Mouse (Mus musculus): ENCODE results near the gene Vwce. TPM values are rescaled to one million over a fixed set of nuclear protein-coding genes. Genes with fewer than 3 reads are reported as not detected.

Gene Vwce
- total RNA-seq, 1 experiment from 2014 or later: 0.43 TPM

DNA sequence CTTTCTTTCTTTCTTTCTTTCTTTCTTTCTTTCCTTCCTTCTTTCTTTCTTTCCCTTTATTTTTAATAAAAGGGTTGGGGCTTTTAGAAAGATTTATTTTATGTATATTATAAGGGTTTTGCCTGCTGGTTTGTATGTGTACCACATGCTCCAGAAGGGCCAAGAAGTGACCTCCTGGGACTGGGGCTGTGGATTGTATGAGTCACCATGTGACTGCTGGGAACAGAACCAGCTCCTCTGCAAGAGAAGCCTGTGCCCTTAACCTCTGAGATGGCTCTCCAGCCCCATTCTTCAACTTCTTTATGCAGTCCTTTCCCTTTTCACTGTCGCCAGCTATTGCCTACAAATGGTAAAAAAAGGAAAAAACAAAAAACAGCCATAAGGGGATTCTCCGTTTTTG lies 11.6 kb downstream of the Vwce start:
- DNase-seq: peak; percentile 29

DNA sequence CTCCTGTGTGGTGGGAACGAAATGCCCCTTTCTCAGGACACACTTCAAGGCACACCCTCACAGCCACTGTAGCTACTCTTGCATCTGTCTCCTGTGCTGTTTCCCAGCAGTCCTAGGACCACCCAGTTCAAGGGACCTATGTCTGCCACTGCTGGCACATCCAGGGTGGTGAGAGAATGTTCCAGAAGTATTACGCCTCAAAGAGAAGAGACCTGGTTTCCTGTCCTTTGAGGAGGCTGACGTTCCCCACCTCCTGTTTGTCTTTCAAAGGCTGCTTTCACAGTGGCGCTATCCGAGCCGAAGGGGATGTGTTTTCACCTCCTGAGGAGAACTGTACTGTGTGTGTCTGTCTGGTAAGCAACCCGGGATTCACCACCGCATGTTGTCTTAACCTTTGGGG lies 14.1 kb downstream of the Vwce start:
- DNase-seq: no peak

DNA sequence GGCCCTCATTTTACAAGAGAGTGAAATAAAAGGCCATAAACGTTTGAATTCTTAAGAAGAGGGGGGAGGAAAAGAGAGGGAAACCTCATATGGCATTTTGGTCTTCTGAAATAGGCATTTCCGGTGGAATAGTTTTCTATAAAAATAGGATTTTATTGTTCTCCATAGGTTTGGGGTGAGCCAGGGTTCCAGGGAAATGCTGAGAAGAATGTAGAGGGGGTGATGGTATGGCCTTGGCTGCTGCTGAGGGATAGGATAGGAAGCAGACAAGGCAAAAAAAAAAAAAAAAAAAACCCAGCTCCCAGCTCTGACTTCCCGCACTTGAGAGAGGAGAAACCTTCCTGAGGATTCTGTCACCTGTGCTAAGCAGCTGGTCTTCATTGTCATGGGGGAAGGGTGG lies 22.0 kb downstream of the Vwce start:
- DNase-seq: no peak

DNA sequence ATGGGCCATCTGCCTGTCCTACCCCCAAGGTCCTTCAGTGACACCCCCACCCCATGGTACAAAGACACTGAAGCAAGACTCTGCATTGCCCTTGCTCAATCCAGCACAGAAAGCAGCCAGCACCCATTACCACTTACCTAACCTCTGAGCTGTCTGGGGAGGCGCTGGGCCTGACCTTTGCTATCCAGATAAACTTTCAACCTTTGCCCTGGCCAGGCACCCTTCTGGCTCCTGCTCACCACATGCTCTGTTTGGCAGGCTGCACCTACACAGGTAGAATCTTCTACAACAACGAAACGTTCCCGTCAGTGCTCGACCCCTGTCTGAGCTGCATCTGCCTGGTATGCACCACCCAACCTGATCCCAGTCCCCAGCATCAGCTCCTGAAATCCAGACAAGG lies 23.7 kb downstream of the Vwce start:
- no peak for DNase-seq

GRCm38 (mm10) chr19:10658406-10658805 lies 24.4 kb downstream of the Vwce start:
- no peak for DNase-seq

DNA sequence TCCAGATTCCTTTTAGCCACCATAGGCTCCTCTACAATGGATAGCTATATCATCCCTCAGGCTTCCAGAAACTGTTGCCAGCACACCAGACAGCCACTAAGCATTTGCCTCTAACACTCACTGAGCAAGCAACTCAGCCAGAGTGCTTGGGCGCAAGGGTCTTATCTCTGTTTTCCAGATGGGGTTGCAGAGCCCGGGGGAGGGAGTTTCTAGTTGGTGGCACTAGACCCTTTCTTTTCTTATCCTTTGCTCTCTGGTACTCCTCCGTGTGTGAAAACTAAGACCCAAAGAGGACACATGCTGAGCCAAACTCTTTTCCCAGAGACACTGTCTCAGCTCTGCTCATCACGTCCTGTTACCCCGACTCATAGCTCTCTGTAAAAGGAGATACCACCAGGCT lies 27.4 kb downstream of the Vwce start:
- no peak for DNase-seq

DNA sequence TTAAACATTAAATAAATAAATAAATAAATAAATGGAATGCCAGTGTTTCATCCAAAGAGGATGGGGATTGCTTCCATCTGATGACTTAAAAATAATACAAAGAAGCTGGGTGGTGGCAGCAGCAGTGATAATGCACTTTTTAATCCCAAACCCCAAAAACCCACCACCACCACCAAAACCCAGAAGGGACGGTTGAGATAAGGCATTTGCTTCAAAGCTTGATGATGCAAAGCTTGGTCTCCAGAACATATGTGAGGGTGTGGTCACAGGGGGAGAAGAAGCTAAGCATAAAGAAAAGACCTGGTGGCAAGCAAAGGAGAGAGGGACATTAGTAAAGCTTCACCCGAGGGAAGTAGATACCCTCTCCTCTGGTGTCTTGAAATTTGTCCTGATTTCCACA lies 27.9 kb downstream of the Vwce start:
- no peak for DNase-seq

DNA sequence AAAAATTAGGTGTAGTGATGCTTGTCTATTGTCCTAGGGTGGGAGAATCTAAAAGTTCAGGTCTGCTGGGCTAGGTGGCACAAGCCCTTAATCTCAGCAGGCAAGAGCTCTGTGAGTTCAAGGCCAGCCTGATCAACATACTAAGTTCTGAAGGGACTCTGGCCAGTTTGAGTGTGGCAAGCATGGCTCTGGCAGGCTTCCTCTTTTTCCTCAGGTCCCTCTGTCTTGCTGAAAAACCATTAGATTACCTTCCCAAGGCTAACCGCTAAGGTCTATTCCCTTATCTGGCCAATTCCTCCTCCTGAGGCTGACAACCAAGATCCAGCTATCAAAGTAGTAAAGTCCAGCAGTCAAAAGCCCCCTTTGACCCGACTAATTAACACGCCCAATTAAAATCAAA lies 28.7 kb downstream of the Vwce start:
- no peak for DNase-seq

DNA sequence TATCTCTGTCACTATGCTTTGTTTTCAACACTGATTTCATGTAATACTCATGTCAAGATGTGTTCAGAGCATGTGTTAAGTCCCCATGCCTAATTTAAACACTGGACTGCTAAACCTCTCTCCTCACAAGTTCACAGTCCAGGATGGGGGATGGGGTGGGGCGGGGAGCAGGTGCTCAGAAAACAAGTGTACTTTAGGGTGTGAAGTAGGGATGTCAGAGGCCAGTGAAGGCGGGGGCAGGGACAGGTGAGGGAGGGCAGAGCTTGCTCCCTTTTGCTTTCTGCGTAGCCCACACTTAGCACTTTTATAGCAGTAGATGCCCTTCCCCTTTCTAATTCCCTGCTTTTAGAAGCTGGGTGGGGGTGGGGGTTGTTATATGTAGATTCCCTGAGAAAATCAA lies 31.1 kb downstream of the Vwce start:
- no peak for DNase-seq

- DNase-seq: peak; percentile 66
Observed at GRCm38 (mm10) chr19:10665499-10665898, 31.5 kb downstream of the Vwce start.

DNA sequence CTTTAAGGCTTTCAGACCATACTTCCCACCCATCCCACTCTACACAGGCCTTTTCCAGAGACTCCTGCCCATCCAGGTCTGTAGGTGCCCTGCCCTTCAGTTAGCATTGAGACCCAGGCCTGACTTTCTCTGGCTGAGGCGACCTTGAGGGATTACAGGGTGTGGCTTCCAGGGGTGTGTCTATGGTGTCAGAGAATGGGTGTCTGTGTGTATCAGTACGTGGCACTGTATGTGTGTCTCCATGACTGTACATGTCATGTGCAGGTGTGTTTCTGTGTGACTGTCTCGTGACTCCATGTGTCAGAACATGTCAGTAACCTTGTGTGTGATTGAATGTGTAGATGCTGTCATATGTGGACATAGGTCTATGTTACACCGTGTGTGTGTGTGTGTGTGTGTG lies 37.3 kb downstream of the Vwce start:
- DNase-seq: no peak

GRCm38 (mm10) chr19:10671854-10672417 lies 37.9 kb downstream of the Vwce start:
- DNase-seq: no peak

DNA sequence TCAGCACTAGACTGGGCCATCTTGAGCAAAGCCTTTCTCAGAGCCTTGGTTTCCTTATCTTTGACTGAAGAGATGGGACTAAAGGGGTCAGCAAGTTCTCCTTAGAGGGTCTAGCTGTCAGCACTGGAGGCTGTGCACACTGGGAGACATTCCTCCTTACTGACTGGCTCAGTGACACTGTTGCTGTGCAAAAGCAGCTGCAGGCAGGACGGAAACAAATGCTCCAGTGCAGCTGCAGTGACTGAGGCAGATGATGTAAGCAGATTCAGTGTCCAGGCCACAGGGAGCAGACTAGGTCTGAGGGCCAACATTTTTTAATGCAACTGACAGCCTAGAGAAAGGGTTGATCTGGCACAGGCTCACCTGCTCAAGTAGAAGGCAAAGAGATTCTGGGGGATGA lies 39.3 kb downstream of the Vwce start:
- DNase-seq: no peak

- DNase-seq: no peak
Observed at GRCm38 (mm10) chr19:10676656-10677055, 42.6 kb downstream of the Vwce start.

DNA sequence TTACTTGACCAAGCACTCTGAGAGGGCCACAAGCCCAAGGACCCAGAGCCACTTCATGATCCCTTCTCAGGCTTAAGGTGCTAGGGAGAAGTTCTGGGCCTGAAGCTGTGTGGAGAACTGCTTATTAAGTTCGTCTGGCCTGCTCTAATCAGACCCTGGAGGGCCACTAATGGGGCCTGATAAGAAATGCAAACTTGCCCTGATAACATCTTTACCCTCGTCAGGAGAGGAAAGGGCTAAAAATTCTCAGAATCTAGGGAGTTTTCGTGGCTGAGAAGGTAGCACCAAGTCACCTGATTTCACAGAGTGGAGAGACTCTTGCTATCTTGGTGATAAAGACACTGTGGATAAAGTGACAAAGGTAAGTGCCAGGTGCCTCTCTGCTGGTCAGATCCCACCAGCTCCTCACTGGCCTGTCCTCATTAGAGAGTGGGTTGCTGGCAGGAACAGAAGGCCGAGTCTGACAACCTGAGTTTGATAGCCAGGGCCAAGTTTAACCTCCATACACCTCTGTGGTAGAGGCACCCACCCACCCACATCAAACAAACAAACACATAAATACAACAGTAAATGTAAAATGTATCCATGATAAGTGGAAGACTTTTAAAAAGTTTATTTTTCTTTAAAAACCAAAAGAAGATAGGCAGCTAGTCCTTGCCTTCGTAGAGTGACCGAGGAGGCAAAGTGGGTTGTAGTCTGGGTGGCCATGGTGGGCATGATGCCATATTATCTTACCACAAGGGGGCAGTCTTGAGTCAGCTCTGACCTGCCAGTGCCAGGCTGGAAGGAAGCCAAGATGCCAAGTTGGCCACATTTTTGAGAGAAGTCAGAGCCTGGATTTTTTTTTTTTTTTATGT lies 44.1 kb downstream of the Vwce start, which contains the start of gene Pga5:
Pga5 (minus strand) TSS at position 157 of the 857 bp plus-strand sequence.
- peak; percentile 85 for DNase-seq

DNA sequence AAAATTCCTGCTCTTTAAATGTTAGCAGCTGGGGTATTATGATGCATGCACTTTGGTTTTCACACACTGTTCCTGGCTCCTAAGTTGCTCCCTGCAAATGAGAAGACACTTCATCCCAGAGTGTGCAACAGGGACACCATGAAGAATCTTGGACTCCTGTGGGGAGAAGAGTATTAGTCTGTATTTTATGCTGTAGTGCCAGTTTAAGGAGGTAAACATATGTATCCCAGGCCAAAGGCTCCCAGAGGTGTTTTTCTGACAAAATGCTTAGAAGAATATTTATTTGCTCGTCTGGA lies 44.7 kb downstream of the Vwce start:
- no peak for DNase-seq

GRCm38 (mm10) chr19:10681571-10681970 lies 47.6 kb downstream of the Vwce start:
- no peak for DNase-seq

GRCm38 (mm10) chr19:10685081-10685480 lies 51.1 kb downstream of the Vwce start:
- DNase-seq: no peak

DNA sequence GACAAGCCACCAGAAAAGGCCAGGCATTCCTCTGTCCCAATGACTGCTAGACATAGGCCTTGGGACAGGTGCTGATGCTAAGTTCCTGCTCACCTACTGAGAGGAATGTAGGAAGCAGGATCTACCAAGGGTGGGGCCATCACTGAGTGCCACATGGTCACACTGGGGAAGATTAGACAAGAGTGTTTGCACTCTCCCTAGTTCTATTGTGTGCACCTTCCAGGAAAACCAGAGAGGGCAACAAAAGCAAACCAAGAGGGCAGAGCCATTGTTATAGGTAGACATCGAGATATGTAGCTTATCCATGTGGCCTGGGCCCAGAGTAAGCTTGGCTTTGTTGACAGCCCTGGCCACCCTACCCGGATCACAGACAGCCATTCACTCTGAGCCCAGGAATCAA lies 51.7 kb downstream of the Vwce start:
- no peak for DNase-seq

GRCm38 (mm10) chr19:10688537-10689352 lies 54.7 kb downstream of the Vwce start, which contains the start of gene Vps37c:
Vps37c (plus strand) TSS chr19:10688735.
- peak; percentile 96 for DNase-seq

DNA sequence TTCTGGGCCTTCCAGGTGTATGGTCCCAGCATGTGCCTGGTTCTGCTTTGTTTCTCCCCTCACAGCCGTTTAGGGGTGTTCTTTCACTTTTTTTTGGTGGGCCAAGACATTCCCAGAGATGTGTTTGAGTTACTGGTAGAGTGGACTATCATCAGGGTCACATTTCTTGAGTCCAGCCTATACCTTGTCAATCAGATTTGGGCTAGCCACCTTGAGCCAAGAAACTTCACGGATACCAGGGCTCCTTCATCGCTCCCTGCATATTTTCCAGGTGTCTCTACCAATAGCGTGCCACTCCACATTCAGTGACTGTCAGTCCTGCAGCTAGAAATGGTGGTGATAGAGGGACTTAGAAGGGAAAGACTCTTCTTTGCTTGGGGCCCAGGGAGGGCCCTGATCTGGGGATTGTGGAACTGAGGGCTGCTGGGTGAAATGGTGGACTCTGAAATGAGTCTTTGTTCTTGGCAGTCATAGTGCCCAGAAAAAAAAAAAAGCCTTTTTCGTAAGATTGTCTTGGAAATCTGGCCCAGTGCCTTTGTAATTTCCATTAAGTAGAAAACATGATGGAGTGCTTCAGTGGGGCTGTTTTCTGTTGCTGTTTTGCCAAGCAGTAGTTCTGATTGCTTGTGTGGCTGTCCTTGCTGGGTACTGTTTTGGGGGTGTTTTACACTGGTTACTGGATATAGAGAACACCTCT lies 55.6 kb downstream of the Vwce start:
- DNase-seq: no peak

- peak; percentile 42 for DNase-seq
Observed at GRCm38 (mm10) chr19:10690336-10690735, 56.3 kb downstream of the Vwce start.

GRCm38 (mm10) chr19:10691121-10691520 lies 57.1 kb downstream of the Vwce start:
- DNase-seq: no peak

All from adrenal gland, postnatal 25 days (tissue).